In genomic region chr7:138397485-138398181, GRCm38 (mm10) we compare ENCODE assay signal across 9 mouse cellular contexts. TPM values are rescaled to one million over a fixed set of nuclear protein-coding genes. Genes with fewer than 3 reads are reported as not detected.
DNase-seq lines count a peak whose midpoint lies in the region; ATAC-seq lines count a peak whose summit lies in the region.
"Had no signal": no experiment of that assay in that cellular context is flagged by ENCODE, and none has a peak within 500 bp of the region (broad histone marks: within the 10 kb centered on the region; RNA-seq: fewer than 3 reads in every experiment).

Tcerg1l (minus strand) TSS chr7:138397730.

- peaks cover 3% of the 10 kb centered on the region; the same call in 1 of the 2 replicates for H3K27me3 ChIP-seq in forebrain, embryonic 15.5 days
- H3K27me3 ChIP-seq in limb, embryonic 10.5 days (ENCODE audit: low read depth, poor library complexity, severe bottlenecking), result peaks cover 60% of the 10 kb centered on the region
- H3K27me3 ChIP-seq in neural tube, embryonic 15.5 days (replicated peaks), result peaks cover 8% of the 10 kb centered on the region; the same call in 1 of the 2 replicates

- H3K4me2 ChIP-seq in forebrain, embryonic 15.5 days (replicated peaks), result peak within 1 kb of the TSS; percentile 100
- peak within 1 kb of the TSS; percentile 86 for H3K4me2 ChIP-seq in neural tube, embryonic 15.5 days

- no peak for DNase-seq in layer of hippocampus, adult 8-10 months (ENCODE audit: low spot score in 2 of 2)
- no peak for DNase-seq in layer of hippocampus, adult 9-10 months (ENCODE audit: low spot score)
- peak; percentile 19 for DNase-seq in cerebellum, adult 9-10 months
- DNase-seq in limb, embryonic 10.5 days (ENCODE audit: low spot score), result peak; percentile 64
- no peak for DNase-seq in urinary bladder, adult 2 months (ENCODE audit: low spot score)
- no peak for DNase-seq in c-Kit-positive CD71-positive TER-119-positive erythroid progenitor cells, embryonic 14.5 days (ENCODE audit: low spot score)

- peak; percentile 83 for ATAC-seq in forebrain, embryonic 15.5 days (replicated peaks)
- ATAC-seq in neural tube, embryonic 15.5 days (ENCODE audit: low FRiP score), result peak; percentile 90

- WGBS in forebrain, embryonic 15.5 days, result under 1% methylated on average over 49 of the region's 76 CpGs
- under 1% methylated on average over 74 of the region's 76 CpGs for WGBS in limb, embryonic 10.5 days
- under 1% methylated on average over 67 of the region's 76 CpGs for WGBS in neural tube, embryonic 15.5 days

- peak within 1 kb of the TSS; percentile 57 for H3K4me3 ChIP-seq in forebrain, embryonic 15.5 days
- H3K4me3 ChIP-seq in limb, embryonic 10.5 days, result peak within 1 kb of the TSS; percentile 60
- H3K4me3 ChIP-seq in neural tube, embryonic 15.5 days (replicated peaks), result peak within 1 kb of the TSS; percentile 62

- peaks cover 28% of the 10 kb centered on the region for H3K4me1 ChIP-seq in forebrain, embryonic 15.5 days
- peaks cover 18% of the 10 kb centered on the region for H3K4me1 ChIP-seq in limb, embryonic 10.5 days
- peaks cover 28% of the 10 kb centered on the region for H3K4me1 ChIP-seq in neural tube, embryonic 15.5 days

- H3K9me3 ChIP-seq in forebrain, embryonic 15.5 days, result no peaks in the 10 kb centered on the region
- H3K9me3 ChIP-seq in limb, embryonic 10.5 days (replicated peaks), result no peaks in the 10 kb centered on the region
- H3K9me3 ChIP-seq in neural tube, embryonic 15.5 days (replicated peaks), result no peaks in the 10 kb centered on the region

- peak within 1 kb of the TSS; percentile 64 for H3K9ac ChIP-seq in forebrain, embryonic 15.5 days (replicated peaks)
- H3K9ac ChIP-seq in neural tube, embryonic 15.5 days (replicated peaks), result peak within 1 kb of the TSS; percentile 80

- no peak within 1 kb of the TSS for H3K27ac ChIP-seq in forebrain, embryonic 15.5 days (replicated peaks)
- H3K27ac ChIP-seq in limb, embryonic 10.5 days, result no peak within 1 kb of the TSS; the same call in 1 of the 2 replicates
- H3K27ac ChIP-seq in neural tube, embryonic 15.5 days (replicated peaks), result peak within 1 kb of the TSS; percentile 78

- H3K36me3 ChIP-seq in forebrain, embryonic 15.5 days, result no peaks in the 10 kb centered on the region
- no peaks in the 10 kb centered on the region for H3K36me3 ChIP-seq in limb, embryonic 10.5 days
- no peaks in the 10 kb centered on the region for H3K36me3 ChIP-seq in neural tube, embryonic 15.5 days

RNA-seq across cellular contexts. Expression of gene Tcerg1l, which starts in this region (rescaled TPM):
- total RNA-seq in layer of hippocampus, adult 8-10 months (2022), result 10 to 100 TPM in 3 of 4 experiments, 1 to 10 TPM in 1; 8.6 to 12.4 (median 11.3) TPM
- 8.7 and 9.8 TPM in 2 replicates for polyA plus RNA-seq in forebrain, embryonic 15.5 days (2015; fragmentation: Nextera tagmentation; extraction: Ambion mirVana)
- polyA plus RNA-seq in limb, embryonic 10.5 days (2016; fragmentation: Nextera tagmentation; extraction: Ambion mirVana), result 0.29 and 1.4 TPM in 2 replicates
- 36.2 and 47.5 TPM in 2 replicates for polyA plus RNA-seq in neural tube, embryonic 15.5 days (2015; fragmentation: Nextera tagmentation; extraction: Ambion mirVana)
- 1.2 and 1.4 TPM in 2 replicates for polyA plus RNA-seq in urinary bladder, adult 2 months (2012; rRNA removed)
- total RNA-seq: neutrophil, adult 5-6 weeks had no signal

Comparison
In these comparisons a context has a peak if more than half of its experiments do, and no peak if none do; other contexts are left out.
1. DNase-seq: peak in cerebellum, adult 9-10 months (single experiment) and limb, embryonic 10.5 days (single experiment); none in layer of hippocampus, adult 8-10 months (0 of 2), layer of hippocampus, adult 9-10 months (single experiment), urinary bladder, adult 2 months (single experiment) and c-Kit-positive CD71-positive TER-119-positive erythroid progenitor cells, embryonic 14.5 days (single experiment).
2. Peak in every context shown above with its lines, with median percentiles within 50 percentile points of each other: H3K4me3 ChIP-seq.